8 mouse cellular contexts compared by ENCODE assay signal in genomic region chr14:22817346-22818201, GRCm38 (mm10).
DNase-seq lines count a peak whose midpoint lies in the region; ATAC-seq and TF ChIP-seq lines count a peak whose summit lies in the region.

No protein-coding gene starts in this region.

- TF ChIP-seq POLR2A in cerebellum, adult 2 months (IDR thresholded peaks at IDR 0.05; ENCODE audit: borderline replicate concordance, insufficient read depth, low read length), result no peak

- no peak overlapping the region for H3K4me2 ChIP-seq in hindbrain, postnatal 0 days (ENCODE audit: low read depth, low read length)
- no peak overlapping the region for H3K4me2 ChIP-seq in hindbrain, embryonic 13.5 days
- H3K4me2 ChIP-seq in forebrain, embryonic 16.5 days (ENCODE audit: low read length), result no peak overlapping the region
- H3K4me2 ChIP-seq in midbrain, embryonic 11.5 days, result no peak overlapping the region

- no peak overlapping the region for H3K4me3 ChIP-seq in hindbrain, postnatal 0 days (ENCODE audit: low read length)
- H3K4me3 ChIP-seq in hindbrain, embryonic 13.5 days, result no peak overlapping the region
- no peak overlapping the region for H3K4me3 ChIP-seq in forebrain, embryonic 16.5 days (replicated peaks; ENCODE audit: low read length)
- H3K4me3 ChIP-seq in midbrain, embryonic 11.5 days (ENCODE audit: low read depth, low read length), result no peak overlapping the region
- H3K4me3 ChIP-seq in cerebellum, adult 2 months (replicated peaks; ENCODE audit: insufficient read depth, low read depth, low read length), result no peak overlapping the region

- 74% methylated on average over 6 of the region's 6 CpGs for WGBS in hindbrain, postnatal 0 days
- 64% methylated on average over 6 of the region's 6 CpGs for WGBS in hindbrain, embryonic 13.5 days
- 71% methylated on average over 6 of the region's 6 CpGs for WGBS in forebrain, embryonic 16.5 days
- WGBS in midbrain, embryonic 11.5 days, result 76% methylated on average over 6 of the region's 6 CpGs
- 85% methylated on average over 6 of the region's 6 CpGs for WGBS in cerebellum, adult 2 months

- no peaks in the 10 kb centered on the region for H3K9me3 ChIP-seq in hindbrain, postnatal 0 days (ENCODE audit: low read length)
- no peaks in the 10 kb centered on the region for H3K9me3 ChIP-seq in hindbrain, embryonic 13.5 days
- no peaks in the 10 kb centered on the region for H3K9me3 ChIP-seq in forebrain, embryonic 16.5 days (ENCODE audit: control insufficient read depth, low read length)
- H3K9me3 ChIP-seq in midbrain, embryonic 11.5 days (ENCODE audit: control insufficient read depth, low read length), result no peaks in the 10 kb centered on the region

- peak; percentile 51 for DNase-seq in hindbrain, postnatal 0 days (ENCODE audit: low spot score)
- DNase-seq in adrenal gland, postnatal 10 days, result peak; percentile 62
- DNase-seq in heart, postnatal 10 days, result peak; percentile 38 to 62
- peak; percentile 37 to 52 for DNase-seq in lung, postnatal 4 days
- DNase-seq in midbrain, embryonic 11.5 days (ENCODE audit: low spot score, missing footprints), result no peak
- no peak for DNase-seq in cerebellum, adult 2 months

- 0 out of 2 replicates have a peak, but pooled peaks cover 4% of the 10 kb centered on the region for H3K4me1 ChIP-seq in hindbrain, postnatal 0 days (ENCODE audit: insufficient read depth, low read length)
- H3K4me1 ChIP-seq in hindbrain, embryonic 13.5 days (replicated peaks), result peaks cover 10% of the 10 kb centered on the region
- H3K4me1 ChIP-seq in forebrain, embryonic 16.5 days (replicated peaks; ENCODE audit: control insufficient read depth, insufficient read depth, low read length), result no peaks in the 10 kb centered on the region
- peaks cover 15% of the 10 kb centered on the region; the same call in 1 of the 2 replicates for H3K4me1 ChIP-seq in midbrain, embryonic 11.5 days (ENCODE audit: control insufficient read depth, insufficient read depth, low read length)
- no peaks in the 10 kb centered on the region for H3K4me1 ChIP-seq in cerebellum, adult 2 months (ENCODE audit: control insufficient read depth, insufficient read depth, low read length)

- peak; percentile 43 for TF ChIP-seq CTCF in hindbrain, postnatal 0 days (IDR thresholded peaks at IDR 0.05; ENCODE audit: low read depth)
- TF ChIP-seq CTCF in cerebellum, adult 2 months (IDR thresholded peaks at IDR 0.05; ENCODE audit: borderline replicate concordance, insufficient read depth, low read depth, low read length), result no peak

- ATAC-seq in hindbrain, postnatal 0 days, result no peak
- ATAC-seq in hindbrain, embryonic 13.5 days (ENCODE audit: low FRiP score), result no peak
- no peak for ATAC-seq in forebrain, embryonic 16.5 days
- no peak for ATAC-seq in midbrain, embryonic 11.5 days (ENCODE audit: low FRiP score)

- no peaks in the 10 kb centered on the region for H3K27me3 ChIP-seq in hindbrain, postnatal 0 days (ENCODE audit: insufficient read depth, low read length)
- no peaks in the 10 kb centered on the region for H3K27me3 ChIP-seq in hindbrain, embryonic 13.5 days
- 0 out of 2 replicates have a peak, but pooled peaks cover 7% of the 10 kb centered on the region for H3K27me3 ChIP-seq in forebrain, embryonic 16.5 days (replicated peaks; ENCODE audit: control insufficient read depth, insufficient read depth, low read length)
- no peaks in the 10 kb centered on the region; the same call in 1 of the 2 replicates for H3K27me3 ChIP-seq in midbrain, embryonic 11.5 days (ENCODE audit: control insufficient read depth, insufficient read depth, low read length)
- no peaks in the 10 kb centered on the region for H3K27me3 ChIP-seq in cerebellum, adult 2 months (ENCODE audit: control insufficient read depth, insufficient read depth, low read length)

- intact Hi-C loops in heart, postnatal 10 days (cut with DNase I), result loop anchor here (10.0 kb wide), 3 partner anchors 227 to 833 kb away; partner anchors contain the start of gene Zfp503

- no peak overlapping the region for H3K27ac ChIP-seq in hindbrain, postnatal 0 days
- H3K27ac ChIP-seq in hindbrain, embryonic 13.5 days, result no peak overlapping the region
- H3K27ac ChIP-seq in forebrain, embryonic 16.5 days (ENCODE audit: low read length), result no peak overlapping the region
- H3K27ac ChIP-seq in midbrain, embryonic 11.5 days (ENCODE audit: low read depth, low read length), result no peak overlapping the region
- no peak overlapping the region for H3K27ac ChIP-seq in cerebellum, adult 2 months (ENCODE audit: insufficient read depth, low read length)

- no peaks in the 10 kb centered on the region for H3K36me3 ChIP-seq in hindbrain, postnatal 0 days (ENCODE audit: insufficient read depth, low read length)
- H3K36me3 ChIP-seq in hindbrain, embryonic 13.5 days, result no peaks in the 10 kb centered on the region
- H3K36me3 ChIP-seq in forebrain, embryonic 16.5 days (ENCODE audit: control insufficient read depth, insufficient read depth), result no peaks in the 10 kb centered on the region
- H3K36me3 ChIP-seq in midbrain, embryonic 11.5 days (ENCODE audit: control insufficient read depth, insufficient read depth, low read length), result no peaks in the 10 kb centered on the region

- no peak overlapping the region for H3K9ac ChIP-seq in hindbrain, postnatal 0 days (replicated peaks; ENCODE audit: low read length)
- no peak overlapping the region for H3K9ac ChIP-seq in hindbrain, embryonic 13.5 days
- no peak overlapping the region for H3K9ac ChIP-seq in forebrain, embryonic 16.5 days (replicated peaks; ENCODE audit: low read depth, low read length)
- no peak overlapping the region for H3K9ac ChIP-seq in midbrain, embryonic 11.5 days (ENCODE audit: low read length)

Comparison
In these comparisons a context has a peak if more than half of its experiments do, and no peak if none do; other contexts are left out.
1. DNase-seq: peak in hindbrain, postnatal 0 days (single experiment), adrenal gland, postnatal 10 days (single experiment), heart, postnatal 10 days (2 of 2) and lung, postnatal 4 days (2 of 2); none in midbrain, embryonic 11.5 days (single experiment) and cerebellum, adult 2 months (0 of 2).